Comparison of ENCODE assay signal across 10 mouse cellular contexts in the genomic region with DNA sequence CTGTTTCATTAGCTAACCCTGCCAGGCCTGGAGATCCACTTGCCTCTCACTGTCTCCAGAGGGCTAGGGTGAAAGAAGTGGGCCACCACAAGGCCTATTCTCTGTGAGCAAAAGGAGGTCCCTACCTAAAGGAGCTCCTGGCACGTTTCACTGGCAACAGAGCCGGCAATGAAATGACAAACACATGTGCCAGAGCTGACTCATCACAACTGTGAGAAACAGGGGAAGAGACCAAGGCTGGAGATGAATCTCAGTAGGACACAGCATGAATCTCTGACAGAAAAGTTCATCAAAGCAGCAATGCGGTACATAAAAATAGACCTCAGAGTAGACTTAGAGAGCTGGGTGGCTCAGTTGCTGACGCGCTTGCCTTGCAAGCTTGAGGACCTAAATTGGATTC. TPM values are rescaled to one million over a fixed set of nuclear protein-coding genes. Genes with fewer than 3 reads are reported as not detected.
DNase-seq lines count a peak whose midpoint lies in the region.
"Had no signal": no experiment of that assay in that cellular context is flagged by ENCODE, and none has a peak within 500 bp of the region (broad histone marks: within the 10 kb centered on the region; RNA-seq: fewer than 3 reads in every experiment).

No protein-coding gene starts in this region.

- peak; percentile 73 for DNase-seq in right cerebral cortex, adult 18-20 months
- no peak for DNase-seq in right cerebral cortex, postnatal 10 days (ENCODE audit: low spot score in 2 of 2)
- DNase-seq in MN1 (ENCODE audit: low spot score), result peak; percentile 72
- DNase-seq in adrenal gland, postnatal 14 days, result peak; percentile 78
- no peak for DNase-seq in gastrocnemius, postnatal 25 days
- no peak for DNase-seq in gastrocnemius, adult 18-20 months (ENCODE audit: low spot score)
- DNase-seq in neural tube, embryonic 10.5 days (ENCODE audit: extremely low spot score, low spot score), result no peak
- DNase-seq: heart, postnatal 10 days; liver, embryonic 13.5 days; thymus, adult 2 months had no signal

RNA-seq across cellular contexts. Expression of gene Rrp1, which starts 5.0 kb away (rescaled TPM):
- 199 and 221 TPM in 2 replicates for total RNA-seq in adrenal gland, postnatal 14 days (2021)
- total RNA-seq in gastrocnemius, postnatal 25 days (2021), result 10 to 100 TPM; 58.8 to 62.0 TPM
- 10 to 100 TPM; 60.3 to 70.5 TPM for total RNA-seq in gastrocnemius, adult 18-20 months (2021)

RNA-seq across cellular contexts. Expression of gene Cstb, which starts 7.6 kb away (rescaled TPM):
- total RNA-seq in adrenal gland, postnatal 14 days (2021), result 176 and 179 TPM in 2 replicates
- total RNA-seq in gastrocnemius, postnatal 25 days (2021), result 10 to 100 TPM; 12.5 to 17.1 TPM
- total RNA-seq in gastrocnemius, adult 18-20 months (2021), result 10 to 100 TPM; 10.1 to 17.7 TPM

RNA-seq across cellular contexts. Expression of gene Pdxk, which starts 46.9 kb away (rescaled TPM):
- 21.5 and 26.2 TPM in 2 replicates for total RNA-seq in adrenal gland, postnatal 14 days (2021)
- total RNA-seq in gastrocnemius, postnatal 25 days (2021), result 1 to 10 TPM; 7.6 to 7.7 TPM
- total RNA-seq in gastrocnemius, adult 18-20 months (2021), result 1 to 10 TPM; 6.2 to 7.1 TPM

Comparison
In these comparisons a context has a peak if more than half of its experiments do, and no peak if none do; other contexts are left out.
1. DNase-seq: peak in right cerebral cortex, adult 18-20 months (single experiment), MN1 (single experiment) and adrenal gland, postnatal 14 days (single experiment); none in right cerebral cortex, postnatal 10 days (0 of 2), gastrocnemius, postnatal 25 days (single experiment), gastrocnemius, adult 18-20 months (single experiment) and neural tube, embryonic 10.5 days (single experiment).